Mouse (Mus musculus): ENCODE data around the gene Tssk3.
A peak's percentile ranks its signal among the peaks of the same experiment; 100 is the strongest.

GRCm38 (mm10) chr4:129495672-129496562 lies 5.1 kb upstream of the Tssk3 start:
- no peak for TF ChIP-seq EP300 (IDR thresholded peaks at IDR 0.05; ENCODE audit: low read depth)
- peak; percentile 55 for TF ChIP-seq CTCF (IDR thresholded peaks at IDR 0.05; ENCODE audit: low read depth)

Data from liver, embryonic 14.5 days (tissue).